Mouse (Mus musculus) regulatory T cell (primary cell): ENCODE data around the gene Rdx.
"Not testable (repeated sequence)": the region's sequence is repeated elsewhere in the genome, so short reads cannot be mapped to it uniquely, and the experiment has no call there.

Source experiments
- in situ Hi-C: fragments of 300-600 bp; cut with MboI, MseI; formaldehyde crosslinking; loops from one replicate; pipeline ENCODE4 v1.15.1; 2025; ENCODE audit warnings: high pct_unique_total_duplicates

Rdx gene

DNA sequence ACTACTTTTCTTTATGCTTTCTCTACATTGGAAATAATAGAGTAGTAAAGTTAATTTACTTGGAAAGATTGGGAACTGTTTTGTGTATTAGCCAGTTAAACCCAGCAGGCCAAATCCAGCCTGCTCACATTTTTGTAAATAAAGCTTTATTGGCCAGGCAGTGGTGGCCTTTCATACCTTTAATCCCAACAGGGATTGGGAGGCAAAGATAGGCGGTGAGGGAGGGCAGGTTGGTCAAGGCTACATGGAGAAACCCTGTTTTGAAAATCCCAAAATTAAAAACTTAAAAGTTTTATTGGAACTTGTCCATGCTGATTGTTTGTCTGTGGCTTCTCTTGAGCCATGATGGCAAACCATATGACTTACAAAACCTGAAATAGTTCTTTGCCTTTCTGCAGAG is 5.2 kb downstream of the Rdx start:
- in situ Hi-C loops, result no loop called here

DNA sequence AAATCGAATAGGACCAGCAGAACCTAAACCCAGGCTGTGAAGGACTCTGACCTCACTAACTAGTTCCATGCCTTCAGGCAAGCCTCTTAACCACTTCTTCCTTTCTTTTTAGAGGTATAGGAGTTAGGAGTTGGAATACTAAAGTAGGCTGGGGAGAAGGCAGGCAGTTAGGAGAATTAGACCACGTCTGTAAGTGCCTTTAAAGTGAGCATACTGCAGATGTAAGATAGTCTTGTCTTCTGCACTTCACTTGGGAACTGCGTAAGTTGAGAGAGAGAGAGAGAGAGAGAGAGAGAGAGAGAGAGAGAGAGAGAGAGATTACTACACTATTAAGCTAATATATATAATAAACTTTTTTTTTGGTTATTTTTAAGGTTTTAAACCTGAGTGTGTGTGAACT is 8.3 kb downstream of the Rdx start:
- in situ Hi-C loops, result no loop called here

DNA sequence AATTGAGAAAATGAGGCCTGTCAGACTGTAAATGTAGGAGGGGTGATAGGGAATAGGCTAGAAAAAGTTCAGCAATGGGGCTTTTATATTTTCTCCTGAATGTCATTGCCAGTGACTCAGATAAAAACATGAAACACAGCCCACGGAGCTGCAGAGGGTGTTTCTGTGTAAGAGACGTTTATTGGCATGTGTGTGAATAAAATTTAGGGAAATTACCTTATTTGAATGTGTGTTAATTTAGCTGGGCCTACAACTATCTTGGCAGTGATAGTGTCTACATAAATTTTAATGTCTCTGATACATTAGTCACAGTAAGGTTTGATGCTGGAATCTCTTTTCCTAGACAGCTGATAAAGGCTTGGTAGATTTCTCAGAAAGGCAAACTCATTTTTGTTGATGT is 12.8 kb downstream of the Rdx start:
- in situ Hi-C loops, result no loop called here

DNA sequence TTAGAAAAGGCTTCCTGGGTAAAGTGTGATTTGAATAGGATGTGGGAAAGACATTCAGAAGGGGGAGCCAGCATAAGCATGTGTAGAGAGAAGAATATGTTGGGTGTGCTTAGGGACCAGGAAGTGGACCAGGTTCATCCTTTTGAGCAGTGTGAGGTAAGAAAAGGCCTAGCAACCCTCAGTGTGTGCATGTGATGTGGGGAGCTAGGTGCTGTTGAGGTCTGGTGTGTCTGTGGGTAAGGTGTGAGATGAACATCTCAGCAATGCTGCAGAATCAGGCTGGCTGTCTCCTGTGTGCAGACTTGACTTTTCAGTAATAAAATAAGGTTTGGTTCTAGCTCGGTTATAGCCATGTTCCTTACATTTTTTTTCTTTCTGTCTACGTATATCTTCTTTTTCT is 23.1 kb downstream of the Rdx start:
- in situ Hi-C loops, result no loop called here

DNA sequence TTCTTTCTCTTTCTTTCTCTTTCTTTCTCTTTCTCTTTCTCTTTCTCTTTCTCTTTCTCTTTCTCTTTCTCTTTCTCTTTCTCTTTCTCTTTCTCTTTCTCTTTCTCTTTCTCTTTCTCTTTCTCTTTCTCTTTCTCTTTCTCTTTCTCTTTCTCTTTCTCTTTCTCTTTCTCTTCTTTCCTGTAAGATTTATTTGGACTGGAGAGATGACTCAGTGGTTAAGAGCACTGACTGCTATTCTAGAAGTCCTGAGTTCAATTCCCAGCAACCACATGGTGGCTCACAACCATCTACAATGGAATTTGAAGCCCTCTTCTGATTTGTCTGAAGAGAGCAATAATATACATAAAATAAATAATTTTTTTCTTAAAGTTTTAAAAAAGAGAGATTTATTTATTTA is 24.4 kb downstream of the Rdx start:
- in situ Hi-C loops, result not testable (repeated sequence)

DNA sequence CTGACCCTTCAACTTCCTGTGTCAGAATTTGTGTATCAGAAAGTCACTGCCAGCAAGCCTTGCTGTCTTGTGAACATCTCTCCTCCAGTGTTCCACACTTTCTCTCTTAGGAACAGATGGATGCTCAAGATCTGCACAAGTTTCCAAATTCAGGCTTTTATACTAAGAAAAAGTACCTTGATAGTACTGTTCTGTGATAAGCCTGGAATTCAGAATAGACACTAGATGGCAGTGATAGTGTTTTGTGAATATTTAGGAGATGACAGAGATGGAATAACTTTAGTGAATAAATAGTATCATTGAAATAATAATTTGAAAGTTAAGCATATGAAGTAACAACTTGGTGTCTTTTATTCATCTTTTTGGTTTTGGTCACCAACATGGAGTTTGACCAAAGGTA is 25.2 kb downstream of the Rdx start:
- in situ Hi-C loops, result no loop called here

DNA sequence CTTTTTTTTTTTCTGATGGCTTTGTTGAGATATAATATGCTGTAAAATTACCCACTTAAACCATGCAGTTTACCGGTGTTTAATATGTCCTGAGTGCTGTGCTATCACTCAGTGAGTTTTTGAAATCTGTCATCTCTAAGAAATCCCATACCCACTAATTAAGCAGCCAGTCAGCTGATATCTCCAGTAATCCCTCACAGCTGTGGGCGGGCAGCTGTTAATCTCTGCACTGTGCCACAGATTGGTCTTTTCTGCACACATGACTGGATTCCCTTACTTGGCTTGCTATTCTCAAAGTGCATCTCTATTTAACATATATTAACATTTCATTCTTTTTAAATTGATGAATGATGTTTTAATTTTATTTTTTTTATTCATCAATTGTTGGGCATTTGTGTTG is 29.1 kb downstream of the Rdx start:
- in situ Hi-C loops, result no loop called here

DNA sequence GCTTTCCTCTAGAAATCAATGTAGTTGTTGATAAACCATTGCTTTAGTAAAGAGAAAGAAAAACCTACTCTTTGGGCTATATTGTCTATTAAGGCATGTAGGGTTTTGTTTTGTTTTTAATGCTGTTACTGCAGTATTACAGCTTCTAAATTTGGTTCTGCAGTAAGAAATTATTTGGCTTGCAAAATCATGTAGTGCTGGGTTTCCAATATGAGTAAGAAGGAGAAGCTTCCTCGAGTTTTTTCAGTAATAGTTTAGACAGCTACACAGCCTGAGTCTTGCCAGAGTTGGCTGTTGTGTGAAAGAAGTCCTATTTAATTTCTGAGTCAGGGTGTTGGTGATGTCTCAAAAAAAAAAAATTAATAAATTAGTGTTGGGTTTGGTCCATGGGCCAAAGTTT is 30.7 kb downstream of the Rdx start:
- in situ Hi-C loops, result no loop called here

DNA sequence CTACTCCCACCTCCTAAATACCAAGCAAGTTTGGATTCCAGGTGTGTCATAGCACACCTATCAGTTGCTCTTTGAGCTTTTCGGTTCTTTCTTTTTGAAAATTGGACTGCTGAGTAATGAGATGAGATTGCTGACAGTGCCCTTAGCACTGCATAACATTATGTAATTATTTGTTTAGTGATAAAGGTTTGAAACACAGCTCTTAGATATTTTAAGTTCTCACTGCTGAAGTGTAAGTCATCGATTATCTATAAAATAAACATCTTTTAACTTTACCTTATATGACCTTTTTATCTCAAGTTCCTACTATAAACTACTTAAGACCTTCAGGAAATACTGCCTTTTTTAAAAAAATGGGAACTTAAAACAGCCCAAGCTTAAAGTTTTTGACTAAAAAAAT is 35.0 kb downstream of the Rdx start:
- in situ Hi-C loops, result no loop called here

DNA sequence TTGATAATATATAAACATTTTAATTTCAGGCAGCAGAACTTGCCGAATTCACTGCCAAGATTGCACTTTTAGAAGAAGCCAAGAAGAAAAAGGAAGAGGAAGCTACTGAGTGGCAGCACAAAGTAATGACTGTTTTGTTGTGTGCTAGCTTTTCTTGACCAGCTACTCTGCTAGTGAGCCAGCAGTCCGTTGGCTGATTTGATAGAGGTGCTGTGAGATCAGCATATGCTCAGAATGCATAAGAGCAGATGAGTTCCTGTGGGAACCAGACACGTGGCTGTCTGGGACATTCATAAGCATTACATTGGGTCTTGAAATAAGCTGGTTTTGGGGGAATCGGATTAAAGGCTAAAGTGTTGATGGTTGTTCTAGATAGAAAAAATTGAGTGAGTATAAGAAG is 35.4 kb downstream of the Rdx start:
- in situ Hi-C loops, result no loop called here

DNA sequence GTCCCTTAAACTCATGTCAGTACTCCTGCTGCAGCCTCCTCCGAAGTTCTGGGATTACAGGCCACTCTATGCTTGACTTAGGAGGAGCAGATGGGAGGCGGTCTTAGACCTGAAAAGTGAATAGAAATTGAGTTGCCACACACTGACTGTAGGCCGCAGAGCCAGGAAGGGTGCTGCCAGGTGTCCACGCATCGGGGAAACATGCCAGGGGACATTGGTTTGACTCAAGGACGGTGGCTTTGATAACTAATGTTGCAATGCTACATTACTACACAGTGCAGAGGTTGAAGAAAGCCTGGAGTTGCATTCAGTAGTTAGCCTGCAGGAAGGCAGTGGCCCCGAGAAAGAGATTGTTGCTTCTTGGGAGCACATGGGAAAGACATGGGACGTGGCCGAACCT is 44.8 kb downstream of the Rdx start:
- in situ Hi-C loops, result no loop called here

DNA sequence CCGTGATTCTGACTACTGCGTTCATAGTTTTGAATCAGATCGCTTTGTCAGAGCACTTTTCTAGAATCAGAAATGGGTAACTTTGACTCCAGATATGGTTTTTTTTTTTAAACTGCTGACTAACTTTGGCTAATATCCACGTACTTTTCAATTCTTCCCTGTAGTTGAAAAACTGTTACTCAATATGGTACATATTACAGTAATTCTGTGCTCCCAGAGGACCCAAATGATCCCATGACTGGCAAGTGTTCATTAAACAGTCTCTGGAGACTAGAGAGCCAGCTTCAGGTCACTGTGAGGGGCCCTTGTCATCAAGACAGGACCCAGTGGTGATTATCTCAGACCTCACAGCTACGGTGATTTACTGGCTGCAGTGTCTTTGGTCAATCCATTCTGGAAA is 45.3 kb downstream of the Rdx start:
- in situ Hi-C loops, result no loop called here

DNA sequence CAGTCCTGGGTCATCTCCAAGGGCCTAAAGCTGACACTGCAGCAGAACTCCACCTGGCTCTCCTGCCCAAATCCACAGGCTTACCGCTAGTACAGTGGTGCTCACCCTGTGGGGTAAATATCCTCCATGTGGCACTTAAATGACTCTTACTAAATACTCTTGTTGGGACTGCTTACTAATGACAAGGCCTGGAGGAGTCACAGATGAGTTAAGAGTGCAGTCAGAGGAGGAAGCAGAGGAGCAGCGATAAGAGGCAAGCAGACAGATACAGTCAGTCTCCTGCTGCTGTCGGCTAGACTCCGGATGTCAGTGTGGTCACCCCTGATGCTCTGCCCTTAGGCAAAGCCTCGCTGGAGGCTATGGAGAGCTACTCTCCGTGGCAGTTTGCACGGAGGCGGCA is 46.1 kb downstream of the Rdx start:
- in situ Hi-C loops, result no loop called here

DNA sequence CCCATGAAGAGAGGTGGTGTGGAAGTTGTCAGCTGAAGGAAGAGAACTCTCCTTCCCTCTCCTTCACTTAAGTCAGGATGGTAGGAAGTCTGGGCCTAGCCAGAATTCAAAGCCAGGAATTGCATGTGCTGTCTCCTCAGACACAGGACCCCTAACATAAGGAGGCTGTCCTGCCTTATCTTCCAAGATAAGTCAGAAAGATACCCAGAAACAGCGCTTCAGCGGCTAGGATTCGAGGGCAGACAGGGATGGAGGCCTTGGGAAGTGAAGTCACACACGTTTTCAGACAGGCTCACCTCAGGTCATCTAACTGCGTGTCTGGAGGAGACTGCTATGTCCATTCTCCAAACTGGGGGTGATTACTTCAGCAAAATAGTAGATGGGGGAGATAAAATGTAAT is 47.0 kb downstream of the Rdx start:
- in situ Hi-C loops, result no loop called here

DNA sequence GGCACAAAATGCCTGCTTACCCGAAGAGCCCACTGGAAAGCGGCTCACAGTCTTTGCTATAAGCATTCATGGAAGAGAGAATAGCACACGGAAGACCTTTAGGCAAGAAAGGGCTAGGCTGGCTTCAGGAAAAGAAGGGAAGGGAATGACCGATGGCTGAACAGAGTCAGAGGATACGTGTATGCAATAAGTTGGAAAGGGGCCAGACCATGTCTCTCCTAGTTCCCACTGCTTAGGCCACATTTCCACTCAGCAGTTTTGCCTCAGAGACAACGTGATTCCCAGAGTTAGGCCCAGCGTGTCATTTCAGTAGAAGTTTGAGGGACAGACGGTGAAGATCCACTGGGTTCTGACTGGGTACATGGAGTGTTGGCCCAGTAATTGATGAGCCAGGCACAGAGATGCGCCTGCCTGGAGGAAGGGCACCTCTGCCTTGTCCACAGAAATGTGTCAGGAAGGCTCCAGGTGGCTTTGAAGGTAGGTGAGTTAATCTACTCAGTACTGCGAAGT is 47.6 kb downstream of the Rdx start:
- in situ Hi-C loops, result no loop called here

DNA sequence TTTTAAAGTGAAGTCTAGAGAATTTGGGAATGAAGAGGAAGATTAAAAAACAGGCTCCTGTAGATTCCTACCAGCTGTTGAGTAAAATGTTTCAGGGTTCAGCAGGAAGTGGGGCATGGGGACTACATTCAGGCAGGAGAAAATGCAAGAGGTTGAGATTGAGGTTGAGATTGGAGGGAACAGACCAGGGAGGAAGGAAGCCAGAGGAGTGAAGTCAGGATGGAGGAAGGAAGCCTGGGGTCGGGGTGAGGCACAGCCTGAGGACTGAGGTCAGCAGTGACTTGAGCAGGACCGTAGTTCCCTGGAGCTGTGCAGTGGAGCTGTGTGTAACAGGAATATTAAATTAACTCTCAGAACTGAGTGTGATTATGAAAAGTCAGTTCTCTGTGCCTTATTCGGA is 48.7 kb downstream of the Rdx start:
- in situ Hi-C loops, result no loop called here

DNA sequence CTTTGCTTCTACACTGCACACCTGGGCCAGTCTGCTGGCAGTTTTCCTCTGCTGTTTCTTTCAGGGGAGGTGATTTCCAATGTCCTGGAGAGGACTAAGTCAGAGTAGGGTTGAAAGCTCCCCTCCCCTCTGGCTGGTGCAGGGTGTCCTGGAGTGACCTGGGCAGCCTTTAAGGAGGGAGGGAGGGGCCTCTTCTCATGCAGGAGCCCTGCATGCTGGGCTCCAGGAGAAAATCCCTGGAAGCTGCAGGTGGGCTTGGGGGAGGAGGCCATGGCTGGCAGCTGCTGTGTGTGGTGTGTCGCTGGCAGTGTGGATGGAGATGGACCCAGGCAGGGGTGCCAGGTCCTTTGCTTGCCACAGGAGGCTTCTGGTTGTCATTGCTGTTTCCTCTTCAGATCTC is 50.4 kb downstream of the Rdx start:
- in situ Hi-C loops, result no loop called here

DNA sequence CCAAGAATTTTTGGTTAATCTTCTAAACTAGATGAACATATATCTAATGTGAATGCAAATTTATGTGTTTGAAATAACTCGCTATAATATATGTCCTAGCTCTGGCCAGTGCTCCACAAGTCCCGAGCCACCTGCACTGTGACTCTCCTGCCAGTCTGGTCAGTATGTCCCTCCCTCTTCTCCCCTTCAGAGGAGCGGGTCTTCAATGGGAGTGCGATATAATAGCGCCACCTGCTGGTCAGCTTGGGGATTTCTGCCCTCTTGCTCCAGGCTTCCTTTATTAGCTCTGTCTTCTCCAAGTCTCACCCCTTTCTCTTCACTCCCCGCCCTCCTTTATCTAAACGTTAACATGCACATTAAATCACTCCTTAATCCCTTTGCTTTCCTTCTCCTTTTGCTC is 51.6 kb downstream of the Rdx start:
- in situ Hi-C loops, result no loop called here

DNA sequence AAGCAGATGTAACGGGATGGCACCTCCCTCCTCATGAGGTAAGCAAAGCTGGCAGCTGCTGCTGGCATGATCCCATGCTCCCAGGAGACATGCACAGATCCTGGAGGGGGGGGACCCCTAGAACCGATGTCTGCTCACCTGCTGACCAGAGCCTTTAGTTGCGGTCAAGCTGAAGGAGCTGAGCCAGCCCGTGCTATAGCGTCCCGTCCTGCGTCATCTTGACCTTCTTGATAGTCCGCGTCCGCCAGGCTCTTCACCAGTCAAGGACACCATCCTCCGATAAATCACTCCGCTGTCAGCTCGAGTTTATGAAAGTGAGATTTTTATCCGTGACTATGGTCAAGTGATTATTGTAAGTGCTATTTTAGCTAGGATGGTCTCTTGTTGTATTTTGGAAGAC is 53.5 kb downstream of the Rdx start:
- in situ Hi-C loops, result loop anchor here (25.0 kb wide), 1 partner anchor 738 kb away; no protein-coding TSS in a partner anchor

DNA sequence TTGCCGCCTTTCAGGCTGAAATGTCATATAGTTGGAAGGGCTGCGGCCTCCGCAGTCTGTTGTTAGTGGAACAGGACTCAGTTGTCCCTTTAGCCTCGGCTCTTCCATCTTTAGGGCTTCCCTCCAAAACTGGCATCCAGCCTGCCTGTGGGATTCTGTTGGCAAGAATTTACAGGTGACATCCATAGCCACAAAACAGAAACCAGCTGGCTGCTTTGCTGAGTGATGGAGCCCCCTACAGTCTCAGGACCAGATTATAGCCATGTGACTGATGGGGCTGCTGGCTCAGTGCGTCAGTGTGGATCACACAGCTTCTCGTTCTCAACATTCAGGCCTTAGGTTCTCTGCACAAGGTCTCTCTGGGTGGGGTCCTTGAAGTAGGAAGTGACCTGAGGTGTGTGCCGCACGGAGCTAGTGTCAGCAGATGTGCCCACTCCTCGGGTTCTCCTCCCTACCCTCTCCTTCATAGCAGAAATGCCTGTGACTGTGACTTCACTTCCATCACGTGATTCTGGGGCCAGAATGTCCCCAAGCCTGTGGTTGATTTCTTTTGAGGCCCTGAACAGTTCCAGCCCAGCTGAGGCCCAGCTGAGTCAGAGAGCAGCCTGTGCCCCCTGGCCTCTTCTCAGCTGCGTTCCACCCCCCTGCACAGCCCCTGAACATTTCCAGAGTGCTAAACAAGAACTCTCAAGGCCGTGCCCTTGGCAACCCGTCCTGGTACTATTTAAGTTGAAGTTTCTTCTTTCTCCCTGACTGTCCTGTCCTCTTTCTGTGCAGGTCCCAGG is 55.3 kb downstream of the Rdx start:
- in situ Hi-C loops, result loop anchor here (25.0 kb wide), 1 partner anchor 740 kb away; no protein-coding TSS in a partner anchor

DNA sequence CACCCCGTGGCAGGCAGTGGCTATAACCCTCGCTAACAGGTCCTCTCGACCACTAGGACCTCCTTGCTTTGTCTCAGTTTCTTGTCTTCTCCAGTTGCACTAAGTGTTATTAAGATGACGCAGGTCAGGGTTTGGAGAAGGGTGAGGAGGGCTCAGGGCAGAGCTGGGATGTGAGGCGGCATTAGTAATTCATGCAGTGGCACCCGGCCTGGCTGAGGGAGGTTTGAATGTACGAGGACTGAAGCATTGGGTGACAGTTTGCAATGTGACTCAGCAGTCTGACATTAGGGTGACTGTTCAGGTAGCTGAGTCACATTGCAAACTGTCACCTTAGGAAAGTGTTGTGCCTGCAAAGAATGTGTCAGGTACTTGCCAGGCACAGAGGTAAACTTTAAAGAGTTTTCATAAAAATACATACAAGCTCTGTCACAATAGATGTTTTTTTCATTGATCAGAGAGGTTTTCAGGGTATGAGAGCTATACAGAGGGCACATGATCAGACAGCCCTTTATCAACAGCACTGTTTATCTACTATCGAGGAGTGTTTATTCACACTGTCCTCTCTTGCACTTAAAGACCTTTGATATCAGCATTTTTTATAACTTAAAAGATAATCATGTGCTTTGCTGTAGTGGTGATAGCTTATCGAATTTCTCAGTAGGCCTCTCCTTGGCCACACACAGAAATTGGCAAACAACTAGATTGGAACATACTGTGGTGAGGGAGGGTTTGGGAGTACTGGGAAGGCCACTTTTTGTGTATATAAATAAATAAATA is 56.7 kb downstream of the Rdx start:
- in situ Hi-C loops, result loop anchor here (25.0 kb wide), 1 partner anchor 741 kb away; no protein-coding TSS in a partner anchor

DNA sequence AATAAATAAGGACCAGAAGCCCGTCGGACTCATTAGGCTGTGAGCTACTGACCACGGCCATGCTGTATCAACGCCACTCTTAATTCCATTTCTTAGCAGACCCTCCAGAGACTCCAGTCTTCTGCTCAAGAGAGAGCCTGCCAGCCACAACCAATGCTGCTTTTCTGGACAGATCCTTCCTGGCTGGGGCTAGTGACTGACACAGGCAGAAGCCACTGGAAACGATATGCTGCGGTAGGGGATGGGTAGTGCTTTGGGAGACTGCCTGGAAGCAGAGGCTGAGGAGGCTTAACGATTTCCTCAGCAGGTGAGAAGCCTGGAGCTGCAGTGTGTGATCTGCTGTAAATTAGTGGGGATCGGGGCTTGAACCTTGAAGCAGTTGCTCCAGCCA is 57.2 kb downstream of the Rdx start:
- in situ Hi-C loops, result loop anchor here (25.0 kb wide), 1 partner anchor 742 kb away; no protein-coding TSS in a partner anchor

DNA sequence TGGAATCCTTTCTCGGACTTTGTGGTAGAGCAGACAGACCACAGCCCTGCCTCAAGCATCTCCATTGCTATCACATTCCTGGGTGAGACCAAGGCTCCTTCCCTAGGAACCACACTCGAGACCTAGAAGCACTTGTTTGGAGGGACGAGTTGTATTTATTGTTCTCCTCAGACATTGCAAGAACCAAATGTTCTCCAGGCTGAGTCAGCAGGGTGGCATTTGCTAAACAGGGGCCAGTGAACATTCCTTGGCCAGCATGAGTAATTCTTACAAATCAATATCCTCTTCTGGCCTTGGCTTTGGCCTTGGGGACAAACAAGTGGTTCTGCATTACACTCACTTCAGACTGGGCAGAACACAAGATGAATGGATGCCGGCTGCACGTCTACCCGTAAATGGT is 58.5 kb downstream of the Rdx start:
- in situ Hi-C loops, result loop anchor here (5.0 to 25.0 kb wide), 2 partner anchors 113 to 743 kb away; no protein-coding TSS in a partner anchor
